Mouse (Mus musculus): ENCODE results near the gene Samd14.
"Not testable (repeated sequence)": the region's sequence is repeated elsewhere in the genome, so short reads cannot be mapped to it uniquely, and the experiment has no call there.

The Samd14 gene

DNA sequence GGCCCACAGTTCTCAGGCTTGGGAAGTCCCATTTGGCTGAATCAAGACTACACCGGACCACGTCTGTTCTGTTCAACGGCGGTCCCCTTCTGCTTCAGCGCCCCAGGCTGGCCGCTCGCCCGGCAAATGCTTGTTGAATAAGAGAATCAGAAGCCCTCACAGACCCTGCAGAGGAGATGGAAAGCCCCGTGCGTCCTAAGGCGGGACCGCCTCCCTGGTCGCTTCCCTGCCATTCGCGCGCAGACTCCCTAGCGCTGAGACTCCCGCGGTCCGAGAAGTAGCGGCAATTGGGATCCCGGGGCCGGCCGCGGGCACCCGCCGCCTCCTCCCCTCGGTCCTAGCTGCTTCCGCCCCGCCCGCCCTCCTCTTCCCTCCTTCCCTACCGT lies at the start of gene Samd14:
TSS of gene Samd14 (plus strand) at position 251 of the 386 bp plus-strand sequence.
- peak in 1 of 2 experiments; percentile 62 for DNase-seq (ENCODE audit: low spot score in 2 of 2)

GRCm38 (mm10) chr11:94962534-94963101 lies 47.1 kb upstream of the Samd14 start:
- DNase-seq (ENCODE audit: low spot score in 2 of 2): no peak

- no peak for DNase-seq (ENCODE audit: low spot score in 2 of 2)
Observed at GRCm38 (mm10) chr11:94967419-94967818, 42.3 kb upstream of the Samd14 start, which contains the start of gene Hils1. Gene Hils1, plus strand, starts transcription at chr11:94967593.

GRCm38 (mm10) chr11:94968187-94968586 lies 41.5 kb upstream of the Samd14 start:
- no peak for DNase-seq (ENCODE audit: low spot score in 2 of 2)

GRCm38 (mm10) chr11:94969709-94970108 lies 40.0 kb upstream of the Samd14 start:
- not testable (repeated sequence) for DNase-seq (ENCODE audit: low spot score in 2 of 2)

DNA sequence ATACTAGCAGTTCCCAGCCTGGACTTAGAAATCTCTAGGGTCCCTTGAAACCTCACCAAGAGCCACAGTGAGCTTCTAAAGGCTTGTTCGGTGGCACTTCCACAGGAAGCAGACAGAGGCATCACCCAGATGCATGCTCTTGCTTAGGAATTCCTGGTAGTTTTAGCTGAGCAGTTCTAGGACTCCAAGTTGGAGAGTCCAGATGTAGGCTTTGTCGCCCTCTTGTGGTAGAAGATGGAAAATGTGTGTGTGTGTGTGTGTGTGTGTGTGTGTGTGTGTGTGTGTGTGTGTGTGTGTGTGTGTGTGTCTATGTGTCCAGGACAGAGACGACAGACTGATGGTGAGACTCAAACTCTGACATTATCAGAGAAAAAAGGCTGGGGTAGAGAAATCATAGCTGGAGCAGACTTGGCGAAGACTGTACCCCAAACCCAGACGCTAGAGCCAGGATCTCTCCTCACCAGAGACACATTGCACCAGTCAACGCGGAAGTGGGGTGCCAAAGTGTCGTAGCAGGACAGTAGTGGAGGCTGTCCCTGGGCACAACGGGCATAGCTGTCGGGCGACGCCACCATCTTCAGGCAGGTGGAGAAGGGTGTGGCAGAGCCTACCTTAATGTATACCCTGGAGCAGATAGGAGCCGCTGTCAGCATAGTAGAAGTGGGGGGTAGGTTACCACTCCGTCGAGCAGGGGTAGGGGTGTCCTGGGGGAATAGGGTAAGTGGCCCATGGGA lies 39.3 kb upstream of the Samd14 start:
- peak in 1 of 2 experiments; percentile 78 for DNase-seq (ENCODE audit: low spot score in 2 of 2)

GRCm38 (mm10) chr11:94971895-94972615 lies 37.6 kb upstream of the Samd14 start:
- no peak for DNase-seq (ENCODE audit: low spot score in 2 of 2)

- DNase-seq (ENCODE audit: low spot score in 2 of 2): no peak
Observed at GRCm38 (mm10) chr11:94972887-94973286, 36.8 kb upstream of the Samd14 start.

GRCm38 (mm10) chr11:94973313-94973712 lies 36.4 kb upstream of the Samd14 start:
- no peak for DNase-seq (ENCODE audit: low spot score in 2 of 2)

GRCm38 (mm10) chr11:94974951-94975350 lies 34.7 kb upstream of the Samd14 start:
- no peak for DNase-seq (ENCODE audit: low spot score in 2 of 2)

GRCm38 (mm10) chr11:94976199-94976598 lies 33.5 kb upstream of the Samd14 start, which contains the start of gene Sgca:
Gene Sgca, minus strand, starts transcription at chr11:94976327.
- DNase-seq (ENCODE audit: low spot score in 2 of 2): no peak

DNA sequence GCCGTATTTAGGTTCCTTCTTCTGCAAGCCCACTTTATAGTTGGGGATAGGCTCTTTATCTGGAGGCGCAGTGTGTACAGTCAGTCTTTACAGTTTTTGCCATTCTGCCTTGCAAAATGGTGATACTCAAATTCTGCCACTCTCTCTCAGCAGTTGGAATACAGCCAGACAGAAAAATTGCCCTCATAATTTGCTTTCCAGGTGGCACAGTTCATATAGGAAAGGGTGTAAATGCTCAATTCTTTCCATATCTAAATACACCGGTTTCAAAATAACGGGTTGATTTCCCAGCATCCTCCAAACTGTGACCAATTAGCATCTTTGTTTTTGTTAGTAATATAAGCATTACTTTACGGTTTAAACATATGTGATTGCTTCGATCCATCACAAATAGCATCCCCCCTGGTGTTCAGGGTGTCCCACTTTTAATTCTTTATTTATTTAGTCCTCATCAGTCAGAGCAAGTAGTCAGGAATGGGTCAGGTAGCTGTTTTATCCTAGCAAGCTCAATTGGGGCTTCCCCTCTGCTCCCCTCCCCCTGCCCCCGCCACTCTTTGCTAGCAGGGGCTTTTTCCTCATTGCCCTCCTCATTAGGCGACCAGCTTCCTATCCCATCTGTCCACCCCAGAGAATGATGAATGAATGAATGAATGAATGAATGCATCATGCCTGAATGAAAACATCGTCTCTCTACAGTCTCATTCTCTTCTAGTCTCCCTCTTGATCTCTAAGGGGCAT lies 31.3 kb upstream of the Samd14 start:
- DNase-seq (ENCODE audit: low spot score in 2 of 2): no peak

- peak; percentile 91 to 98 for DNase-seq (ENCODE audit: low spot score in 2 of 2)
Observed at GRCm38 (mm10) chr11:94978947-94979346, 30.7 kb upstream of the Samd14 start.

- no peak for DNase-seq (ENCODE audit: low spot score in 2 of 2)
Observed at GRCm38 (mm10) chr11:94979462-94980179, 30.1 kb upstream of the Samd14 start.

- no peak for DNase-seq (ENCODE audit: low spot score in 2 of 2)
Observed at GRCm38 (mm10) chr11:94985140-94985539, 24.5 kb upstream of the Samd14 start.

DNA sequence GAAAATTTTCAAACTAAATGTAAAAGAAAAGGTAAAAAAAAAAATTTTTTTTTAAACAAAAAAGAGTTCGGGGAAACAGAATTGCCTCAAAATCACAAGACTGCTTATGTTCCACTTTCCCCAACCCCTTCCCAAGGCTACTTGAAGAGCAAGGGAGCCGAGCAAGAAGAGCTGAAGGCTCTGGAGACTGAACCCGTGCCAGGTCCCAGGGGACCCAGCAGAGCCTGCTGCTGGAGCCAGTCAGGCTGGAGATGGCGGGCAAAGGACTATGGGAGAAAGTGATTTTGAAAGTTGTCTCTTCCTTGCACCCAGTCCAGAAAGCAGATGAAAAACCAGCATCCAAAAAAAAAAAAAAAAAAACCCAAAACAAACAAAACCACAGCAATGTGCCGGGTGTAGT lies 23.9 kb upstream of the Samd14 start:
- DNase-seq (ENCODE audit: low spot score in 2 of 2): no peak

- DNase-seq (ENCODE audit: low spot score in 2 of 2): no peak
Observed at GRCm38 (mm10) chr11:94986435-94986834, 23.2 kb upstream of the Samd14 start.

DNA sequence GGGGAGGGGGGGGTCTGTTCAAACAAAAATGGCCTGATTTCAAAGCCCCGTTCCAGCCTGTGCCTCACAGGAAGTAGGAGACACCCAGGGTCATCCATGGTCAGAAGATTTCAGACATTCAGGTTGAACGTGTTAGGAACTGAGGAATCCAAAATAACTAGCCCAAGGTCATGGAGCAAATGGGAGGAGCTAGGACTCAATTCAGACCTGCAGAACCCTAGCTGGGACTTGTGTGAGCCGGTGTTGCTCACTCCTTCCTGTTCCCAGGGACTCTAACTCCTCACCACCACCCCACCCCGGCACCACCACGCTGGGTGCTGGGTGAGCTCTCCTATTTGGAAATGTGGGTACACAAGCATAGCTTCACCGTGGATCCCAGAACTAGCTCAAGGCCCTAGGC lies 22.3 kb upstream of the Samd14 start:
- DNase-seq (ENCODE audit: low spot score in 2 of 2): no peak

GRCm38 (mm10) chr11:94987851-94988250 lies 21.8 kb upstream of the Samd14 start:
- no peak for DNase-seq (ENCODE audit: low spot score in 2 of 2)

- no peak for DNase-seq (ENCODE audit: low spot score in 2 of 2)
Observed at GRCm38 (mm10) chr11:94988780-94989561, 20.7 kb upstream of the Samd14 start.

Measured in left cerebral cortex, adult 9 months (tissue).